Mouse (Mus musculus) heart, adult 2 months (tissue): ENCODE data around the gene Metap1d. TPM values are rescaled to one million over a fixed set of nuclear protein-coding genes. Genes with fewer than 3 reads are reported as not detected.

ENCODE experiments used
- DNase-seq, 2 experiments: peaks; one replicate each; pipeline ENCODE4 v3.0.0; 2021
- H3K27ac ChIP-seq: fragments of 200-600 bp; 2 replicates; pipeline ENCODE4 v1.8.1; 2022
- H3K27me3 ChIP-seq: fragments of 200-500 bp; 2 replicates; pipeline ENCODE4 v1.6.1; 2012; ENCODE audit warnings: mild to moderate bottlenecking, low read length, inconsistent platforms, mixed read lengths; ENCODE audit not compliant: control insufficient read depth, insufficient read depth
- H3K36me3 ChIP-seq: fragments of 200-500 bp; 2 replicates; pipeline ENCODE4 v1.6.1; 2012; ENCODE audit warnings: low read length, inconsistent platforms; ENCODE audit not compliant: control insufficient read depth, insufficient read depth
- H3K4me1 ChIP-seq: fragments of 200-500 bp; 2 replicates; pipeline ENCODE4 v1.6.1; 2011; ENCODE audit warnings: low read length; ENCODE audit not compliant: control insufficient read depth, insufficient read depth
- H3K4me3 ChIP-seq: fragments of 200-600 bp; 2 replicates; pipeline ENCODE4 v1.8.1; 2022
- H3K79me2 ChIP-seq: fragments of 200-500 bp; replicated peaks from 2 replicates; pipeline ENCODE4 v1.6.1; 2012; ENCODE audit warnings: mild to moderate bottlenecking, inconsistent platforms, low read length, moderate library complexity, mixed read lengths; ENCODE audit not compliant: control insufficient read depth, insufficient read depth
- H3K9ac ChIP-seq: fragments of 200-500 bp; 2 replicates; pipeline ENCODE4 v1.6.1; 2012; ENCODE audit warnings: low read depth, mild to moderate bottlenecking, control low read depth, inconsistent platforms, low read length, mixed read lengths
- CTCF ChIP-seq: fragments of 200-600 bp; IDR thresholded peaks from 2 replicates; pipeline ENCODE4 v1.8.1; 2022; ENCODE audit warnings: antibody characterized with exemption, mild to moderate bottlenecking, moderate library complexity
- EP300 ChIP-seq: fragments of 200-500 bp; IDR thresholded peaks from 2 replicates; pipeline ENCODE4 v1.6.1; 2011; ENCODE audit warnings: low read depth, low read length, control low read depth; ENCODE audit not compliant: insufficient read depth
- POLR2A ChIP-seq: fragments of 200-500 bp; IDR thresholded peaks from 2 replicates; pipeline ENCODE4 v1.6.1; 2011; ENCODE audit warnings: mild to moderate bottlenecking, low read depth, low read length, control low read depth; ENCODE audit not compliant: insufficient read depth
- WGBS: fragments of 180-500 bp; shearing (Covaris S2); methylation state at CpG from one replicate; pipeline ENCODE4 v1.1.7; 2018; 5-methylcytosine and 5-hydroxymethylcytosine counted together
- intact Hi-C: fragments of 180-260 bp; cut with DNase I; formaldehyde crosslinking; loops from one replicate; pipeline ENCODE4 v1.15.1; 2025
- polyA plus RNA-seq: library from polyadenylated mRNA; depleted of rRNA; stranded (reverse); fragments of >200 nt; gene quantifications from 2 replicates; pipeline ENCODE4 v1.2.3, GENCODE M21; 2012
- total RNA-seq, 2 experiments: library from RNA; stranded (reverse); gene quantifications; 2 replicates each; pipeline ENCODE4 v1.2.3; 2021

Gene Metap1d
- total and polyA plus RNA-seq, 3 experiments, result 34.8 to 38.0 (median 35.2) TPM

- no peak for DNase-seq
- Histone ChIP-seq H3K79me2 (no peaks in the 10 kb centered on the region), H3K27me3 (no peaks in the 10 kb centered on the region), H3K4me1 (no peaks in the 10 kb centered on the region), H3K36me3 (no peaks in the 10 kb centered on the region), H3K4me3 (no peak overlapping the region), H3K9ac (no peak overlapping the region), H3K27ac (no peak overlapping the region)
- intact Hi-C loops, result no loop called here
- TF ChIP-seq CTCF (no peak), EP300 (no peak), POLR2A (no peak)
- WGBS, result 43% methylated on average over 6 of the region's 6 CpGs
Measured at GRCm38 (mm10) chr2:71466103-71466502, 13.0 kb downstream of the Metap1d start.

DNA sequence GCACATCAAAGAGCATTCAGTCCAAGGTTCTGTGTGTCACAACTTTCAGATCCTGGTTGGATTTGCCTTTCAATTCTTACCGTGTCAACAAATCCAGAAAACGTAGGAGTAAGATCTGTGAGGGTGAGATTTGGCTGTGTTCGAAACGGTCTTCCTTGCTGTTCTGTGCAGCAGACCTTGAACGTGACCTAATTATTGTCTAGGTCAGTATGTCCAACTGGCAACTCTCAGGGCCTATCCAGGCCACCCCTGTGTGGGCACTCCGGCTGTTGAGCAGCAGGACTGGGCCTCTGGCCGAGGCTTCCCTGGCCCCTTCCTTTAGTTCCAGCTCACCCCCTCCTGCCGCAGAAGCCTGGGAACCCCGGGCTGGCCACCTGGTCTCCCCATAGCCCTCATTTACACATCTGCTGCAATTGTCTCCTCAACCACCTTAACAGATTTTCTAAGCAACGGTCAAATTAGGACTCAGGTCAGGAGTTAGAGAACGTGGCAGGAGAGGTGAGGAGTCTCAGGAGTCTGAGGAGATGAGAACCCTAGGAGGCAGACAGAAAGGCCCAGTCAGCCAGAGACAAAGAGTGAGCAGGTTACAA, 13.9 kb downstream of the Metap1d start:
- no peaks in the 10 kb centered on the region for H3K27me3 ChIP-seq
- H3K36me3 ChIP-seq, result no peaks in the 10 kb centered on the region
- TF ChIP-seq POLR2A (no peak), CTCF (no peak), EP300 (no peak)
- H3K79me2 ChIP-seq, result 0 out of 2 replicates have a peak, but pooled peaks cover 2% of the 10 kb centered on the region
- H3K4me1 ChIP-seq, result no peaks in the 10 kb centered on the region
- no peak overlapping the region for H3K4me3 ChIP-seq
- intact Hi-C loops, result no loop called here
- no peak overlapping the region for H3K9ac ChIP-seq
- 71% methylated on average over 11 of the region's 11 CpGs for WGBS
- no peak for DNase-seq
- H3K27ac ChIP-seq, result no peak overlapping the region

- TF ChIP-seq POLR2A (no peak), CTCF (no peak), EP300 (no peak)
- no peaks in the 10 kb centered on the region for H3K4me1 ChIP-seq
- H3K36me3 ChIP-seq, result no peaks in the 10 kb centered on the region
- intact Hi-C loops, result no loop called here
- H3K79me2 ChIP-seq, result 0 out of 2 replicates have a peak, but pooled peaks cover 2% of the 10 kb centered on the region
- no peak overlapping the region for H3K27ac ChIP-seq
- no peak overlapping the region for H3K4me3 ChIP-seq
- no peak overlapping the region for H3K9ac ChIP-seq
- DNase-seq, result no peak
- H3K27me3 ChIP-seq, result no peaks in the 10 kb centered on the region
- 89% methylated on average over 6 of the region's 6 CpGs for WGBS
Measured at GRCm38 (mm10) chr2:71471094-71471493, 18.0 kb downstream of the Metap1d start.

GRCm38 (mm10) chr2:71473830-71474229, 20.8 kb downstream of the Metap1d start:
- TF ChIP-seq CTCF (no peak), POLR2A (no peak), EP300 (no peak)
- intact Hi-C loops, result no loop called here
- Histone ChIP-seq H3K36me3 (no peaks in the 10 kb centered on the region), H3K4me3 (no peak overlapping the region), H3K27me3 (no peaks in the 10 kb centered on the region), H3K4me1 (no peaks in the 10 kb centered on the region), H3K9ac (no peak overlapping the region), H3K27ac (no peak overlapping the region), H3K79me2 (0 out of 2 replicates have a peak, but pooled peaks cover 2% of the 10 kb centered on the region)
- no peak for DNase-seq
- WGBS, result 68% methylated on average over 7 of the region's 7 CpGs

DNA sequence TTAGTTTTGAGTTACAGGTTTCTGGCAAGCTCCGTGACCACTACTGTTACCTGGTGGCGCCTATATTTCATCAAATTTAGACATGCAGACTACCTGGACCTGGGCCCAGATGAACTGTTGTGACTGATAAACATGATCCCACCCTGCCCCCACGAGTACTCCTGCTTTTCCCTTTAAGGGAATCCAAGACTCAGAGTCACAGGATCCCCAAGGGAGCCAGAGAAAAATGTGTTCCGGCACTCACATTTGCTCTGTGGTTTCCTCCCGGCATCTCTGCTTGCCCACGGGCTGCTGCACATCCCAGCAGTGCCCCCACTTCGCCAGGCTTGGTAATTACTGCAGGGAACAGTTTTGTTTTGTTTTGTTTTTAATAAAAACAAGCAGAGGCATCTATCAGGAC, 21.3 kb downstream of the Metap1d start:
- H3K79me2 ChIP-seq, result 0 out of 2 replicates have a peak, but pooled peaks cover 2% of the 10 kb centered on the region
- 45% methylated on average over 7 of the region's 7 CpGs for WGBS
- no peak overlapping the region for H3K27ac ChIP-seq
- DNase-seq, result no peak
- TF ChIP-seq POLR2A (no peak), EP300 (no peak), CTCF (no peak)
- no peaks in the 10 kb centered on the region for H3K36me3 ChIP-seq
- H3K9ac ChIP-seq, result no peak overlapping the region
- no peak overlapping the region for H3K4me3 ChIP-seq
- no peaks in the 10 kb centered on the region for H3K27me3 ChIP-seq
- intact Hi-C loops, result no loop called here
- no peaks in the 10 kb centered on the region for H3K4me1 ChIP-seq

GRCm38 (mm10) chr2:71475311-71475710, 22.2 kb downstream of the Metap1d start:
- Histone ChIP-seq H3K9ac (no peak overlapping the region), H3K27me3 (no peaks in the 10 kb centered on the region), H3K36me3 (no peaks in the 10 kb centered on the region), H3K4me1 (no peaks in the 10 kb centered on the region), H3K79me2 (peaks cover 2% of the 10 kb centered on the region; the same call in 1 of the 2 replicates), H3K27ac (no peak overlapping the region), H3K4me3 (no peak overlapping the region)
- intact Hi-C loops, result no loop called here
- 90% methylated on average over 10 of the region's 10 CpGs for WGBS
- TF ChIP-seq EP300, result no peak
- no peak for TF ChIP-seq CTCF
- TF ChIP-seq POLR2A, result no peak
- DNase-seq, result no peak
